Mouse (Mus musculus): ENCODE measurements around the gene D1Pas1. TPM values are rescaled to one million over a fixed set of nuclear protein-coding genes. Genes with fewer than 3 reads are reported as not detected.

The D1Pas1 gene
- total RNA-seq, 1 experiment from 2014 or later, result 0.12 TPM

DNA sequence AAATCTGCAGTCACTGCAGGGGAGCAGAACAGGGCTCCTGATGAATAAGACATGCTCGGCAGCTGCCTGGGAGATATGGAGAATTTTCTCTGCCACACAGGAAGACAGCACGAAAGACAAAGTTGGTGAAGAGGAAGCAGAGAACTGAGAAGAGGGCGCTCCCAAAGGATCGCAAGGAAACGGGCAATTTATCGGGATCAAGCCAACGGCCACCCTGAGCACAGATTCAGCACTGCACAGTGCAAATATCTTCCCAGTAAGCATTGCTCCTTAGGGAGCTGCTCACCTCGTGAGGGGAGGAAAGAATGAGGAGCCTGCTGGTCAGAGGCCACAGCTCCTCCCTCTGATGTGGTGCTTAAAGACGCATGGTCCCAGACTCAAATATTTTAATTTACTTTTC lies 13.3 kb downstream of the D1Pas1 start:
- no peak for ATAC-seq (ENCODE audit: extremely low read depth, insufficient number of reproducible peaks, low FRiP score, poor library complexity, severe bottlenecking)

DNA sequence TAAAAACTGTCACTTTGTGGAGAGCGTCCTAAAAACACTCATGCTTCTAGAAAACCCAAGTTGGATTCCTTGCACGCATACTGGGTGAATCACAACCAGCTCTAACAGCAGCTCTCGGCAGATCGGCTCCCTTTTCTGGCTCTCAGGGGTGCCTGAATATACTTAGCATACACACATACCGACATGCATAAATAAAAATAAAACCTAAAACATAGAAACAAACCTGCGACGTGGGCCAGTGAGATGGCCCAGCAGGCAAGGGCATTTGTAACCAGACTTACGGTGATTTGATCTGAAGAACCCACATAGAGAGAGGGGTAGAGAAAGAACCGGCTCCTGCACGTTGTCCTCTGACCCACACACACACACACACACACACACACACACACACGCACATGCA lies 17.9 kb downstream of the D1Pas1 start:
- no peak for ATAC-seq (ENCODE audit: extremely low read depth, insufficient number of reproducible peaks, low FRiP score, poor library complexity, severe bottlenecking)

DNA sequence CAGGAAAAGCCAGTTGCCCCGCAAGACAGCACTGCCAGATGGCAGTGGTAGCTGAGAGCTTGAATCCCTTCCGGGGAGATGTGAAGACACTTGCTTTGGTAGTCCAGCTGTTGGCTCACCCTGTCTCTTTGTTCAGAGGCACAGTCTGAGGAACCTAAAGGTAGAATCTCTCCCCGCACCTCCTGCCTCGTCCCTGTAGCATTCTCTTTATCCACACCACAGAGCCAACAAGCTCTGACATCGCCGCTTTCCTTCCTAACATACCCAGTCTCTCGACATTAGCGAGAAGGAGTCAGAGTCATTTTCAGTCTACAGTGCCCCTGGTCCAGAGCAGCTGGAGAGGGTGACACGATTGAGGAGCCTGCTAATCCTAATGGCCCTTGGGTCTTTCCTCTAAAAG lies 18.9 kb downstream of the D1Pas1 start:
- ATAC-seq (ENCODE audit: extremely low read depth, insufficient number of reproducible peaks, low FRiP score, poor library complexity, severe bottlenecking), result no peak

GRCm38 (mm10) chr1:186986506-186986905 lies 19.3 kb downstream of the D1Pas1 start:
- ATAC-seq (ENCODE audit: extremely low read depth, insufficient number of reproducible peaks, low FRiP score, poor library complexity, severe bottlenecking), result no peak

DNA sequence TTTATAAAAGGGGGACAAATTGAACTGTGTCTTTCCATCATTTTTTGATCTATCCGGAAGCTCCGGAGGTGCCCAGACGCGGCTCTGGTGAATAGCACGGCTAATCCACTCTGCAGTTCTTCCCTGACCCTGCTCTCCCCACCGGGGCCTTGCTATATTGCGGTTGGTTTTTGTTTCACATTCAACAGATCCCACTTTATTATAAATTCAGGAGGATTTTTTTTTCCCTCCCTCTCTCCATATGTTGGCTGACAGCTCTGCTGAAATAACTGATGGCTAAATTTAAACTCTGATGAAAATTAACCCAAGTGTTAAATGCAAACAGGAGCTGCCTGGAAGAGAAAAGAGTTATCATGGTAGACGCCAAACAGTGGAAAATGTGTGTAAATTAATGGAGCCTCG lies 21.1 kb downstream of the D1Pas1 start:
- ATAC-seq (ENCODE audit: extremely low read depth, insufficient number of reproducible peaks, low FRiP score, poor library complexity, severe bottlenecking), result no peak

GRCm38 (mm10) chr1:186988822-186989221 lies 21.6 kb downstream of the D1Pas1 start:
- no peak for ATAC-seq (ENCODE audit: extremely low read depth, insufficient number of reproducible peaks, low FRiP score, poor library complexity, severe bottlenecking)

- ATAC-seq (ENCODE audit: extremely low read depth, insufficient number of reproducible peaks, low FRiP score, poor library complexity, severe bottlenecking), result no peak
These were observed 24.3 kb downstream of the D1Pas1 start for GRCm38 (mm10) chr1:186991473-186991872.

GRCm38 (mm10) chr1:186992113-186992512 lies 24.9 kb downstream of the D1Pas1 start:
- no peak for ATAC-seq (ENCODE audit: extremely low read depth, insufficient number of reproducible peaks, low FRiP score, poor library complexity, severe bottlenecking)

DNA sequence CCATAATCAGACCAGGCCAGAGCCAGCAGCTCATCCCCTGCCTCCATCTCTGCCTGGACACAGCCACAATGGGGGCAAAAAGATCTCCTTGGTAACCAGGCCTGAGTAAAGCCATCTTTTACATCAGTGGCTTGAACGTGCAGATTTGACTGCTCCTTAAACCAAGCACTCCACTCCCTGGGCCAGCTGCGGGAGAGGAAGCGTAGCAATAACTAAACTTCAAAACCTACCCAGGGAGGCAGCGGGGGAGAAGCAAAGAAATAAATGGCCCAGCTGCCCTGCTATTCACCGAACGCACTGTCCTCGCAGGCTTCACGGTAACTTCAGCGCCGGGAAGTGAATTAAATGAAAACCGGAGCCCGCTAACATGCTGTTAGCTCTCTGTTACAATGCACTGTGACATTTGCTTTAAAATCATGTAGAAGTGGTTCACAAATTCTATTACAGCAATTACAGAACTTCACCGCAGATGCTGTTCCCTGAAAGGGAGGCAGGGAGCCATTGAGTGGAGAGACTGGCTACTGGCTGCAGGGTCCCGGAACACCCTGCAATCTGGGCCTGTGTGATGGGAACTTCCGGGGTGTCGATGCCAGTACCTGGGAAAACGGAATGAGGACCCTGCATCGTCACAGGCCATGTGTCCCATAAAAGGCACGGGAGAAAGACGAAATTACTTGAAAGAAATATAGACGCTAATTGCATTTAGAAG lies 30.5 kb downstream of the D1Pas1 start:
- no peak for ATAC-seq (ENCODE audit: extremely low read depth, insufficient number of reproducible peaks, low FRiP score, poor library complexity, severe bottlenecking)

DNA sequence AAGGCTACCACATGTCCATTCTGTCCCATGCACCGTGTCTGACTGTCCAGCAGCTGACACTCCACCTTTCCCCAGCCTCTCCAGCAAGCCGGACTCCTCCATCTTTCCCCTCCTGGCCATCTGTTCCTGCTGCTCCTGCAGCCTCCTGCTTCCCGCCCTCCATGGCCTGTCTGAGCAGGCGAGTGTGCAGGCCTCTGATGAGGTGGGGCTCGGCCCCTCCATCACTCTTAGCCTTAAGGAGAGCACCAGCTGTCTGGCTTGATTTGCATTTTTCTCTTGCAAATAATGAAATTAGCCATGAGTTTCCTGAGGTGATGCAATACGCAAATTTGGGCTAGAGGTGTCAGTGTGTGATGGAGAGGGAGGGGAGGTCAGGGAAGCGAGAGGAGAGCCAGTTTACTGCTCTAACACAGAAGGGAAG lies 36.2 kb downstream of the D1Pas1 start:
- no peak for ATAC-seq (ENCODE audit: extremely low read depth, insufficient number of reproducible peaks, low FRiP score, poor library complexity, severe bottlenecking)

GRCm38 (mm10) chr1:187004306-187004705 lies 37.1 kb downstream of the D1Pas1 start:
- no peak for ATAC-seq (ENCODE audit: extremely low read depth, insufficient number of reproducible peaks, low FRiP score, poor library complexity, severe bottlenecking)

DNA sequence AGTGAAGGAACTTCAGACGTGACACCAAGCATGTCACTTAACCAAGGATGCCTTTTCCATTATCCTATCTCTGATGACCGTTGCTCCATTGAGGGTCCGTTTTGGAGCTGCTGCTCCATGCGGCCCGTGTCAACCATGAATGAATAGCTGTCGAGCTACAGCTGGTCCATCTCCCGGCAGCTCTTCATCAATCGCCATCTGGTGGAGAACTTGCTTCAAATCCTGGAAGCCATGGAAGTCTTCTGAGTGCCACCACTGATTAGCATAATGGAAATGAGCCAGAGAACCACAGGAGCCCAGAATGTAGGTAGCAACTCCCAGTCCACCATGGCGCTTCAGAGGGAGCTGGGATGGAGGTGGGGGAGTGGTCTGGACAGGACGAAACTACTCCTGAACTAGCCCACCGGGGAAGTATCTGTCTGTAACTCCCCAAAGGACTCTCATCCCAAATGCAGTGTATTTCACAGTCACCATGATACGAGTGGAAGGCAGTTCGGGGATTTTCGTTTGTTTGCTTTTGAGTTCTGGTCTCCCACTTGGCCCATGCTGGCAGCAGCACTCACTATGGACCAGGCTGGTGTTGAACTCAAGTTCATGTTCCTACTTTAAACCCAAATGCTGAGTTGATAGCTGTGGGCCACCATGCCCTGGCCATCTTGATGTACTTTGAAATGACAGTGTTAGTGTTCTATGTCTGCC lies 39.2 kb downstream of the D1Pas1 start:
- ATAC-seq (ENCODE audit: extremely low read depth, insufficient number of reproducible peaks, low FRiP score, poor library complexity, severe bottlenecking), result no peak

DNA sequence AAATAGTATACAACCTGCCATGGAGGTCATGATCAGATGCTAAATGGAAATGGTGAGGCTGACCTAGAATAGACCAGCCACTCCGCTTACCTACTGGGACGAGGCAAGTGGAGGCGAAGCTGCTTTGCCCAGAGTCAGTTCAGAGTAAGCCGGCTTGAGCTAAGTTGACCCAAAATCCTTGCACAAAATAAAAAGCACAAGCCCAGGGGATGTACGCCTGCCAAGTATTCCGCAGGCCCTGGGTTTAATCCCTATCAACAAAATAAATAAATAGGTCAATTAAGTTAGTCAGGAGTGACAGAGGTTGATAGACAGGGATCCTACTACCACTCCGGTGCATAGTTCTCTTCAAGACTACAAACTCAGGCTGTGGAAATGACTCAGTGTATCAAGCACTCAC lies 41.0 kb downstream of the D1Pas1 start:
- no peak for ATAC-seq (ENCODE audit: extremely low read depth, insufficient number of reproducible peaks, low FRiP score, poor library complexity, severe bottlenecking)

DNA sequence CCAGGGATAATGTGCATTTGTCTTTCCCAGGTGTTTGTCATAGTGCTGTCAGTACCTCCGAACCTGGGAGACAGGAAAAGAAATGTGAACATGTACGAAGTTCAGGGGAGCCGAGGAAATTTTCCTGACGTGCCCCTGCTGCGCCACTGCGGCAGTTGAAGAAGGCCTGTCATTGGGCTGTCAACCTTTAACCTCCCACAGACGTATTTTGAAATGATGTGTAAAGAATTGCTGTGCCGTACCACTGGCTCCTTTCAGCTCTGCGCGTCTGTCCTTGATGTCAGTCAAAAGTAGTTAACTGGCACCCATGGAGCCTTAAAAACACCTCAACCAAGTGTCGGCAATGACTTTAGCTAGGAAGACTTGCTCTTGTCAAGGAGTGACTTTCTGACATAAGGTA lies 42.9 kb downstream of the D1Pas1 start:
- no peak for ATAC-seq (ENCODE audit: extremely low read depth, insufficient number of reproducible peaks, low FRiP score, poor library complexity, severe bottlenecking)

GRCm38 (mm10) chr1:187011601-187012000 lies 44.4 kb downstream of the D1Pas1 start:
- ATAC-seq (ENCODE audit: extremely low read depth, insufficient number of reproducible peaks, low FRiP score, poor library complexity, severe bottlenecking), result no peak

GRCm38 (mm10) chr1:187014141-187014540 lies 46.9 kb downstream of the D1Pas1 start:
- no peak for ATAC-seq (ENCODE audit: extremely low read depth, insufficient number of reproducible peaks, low FRiP score, poor library complexity, severe bottlenecking)

DNA sequence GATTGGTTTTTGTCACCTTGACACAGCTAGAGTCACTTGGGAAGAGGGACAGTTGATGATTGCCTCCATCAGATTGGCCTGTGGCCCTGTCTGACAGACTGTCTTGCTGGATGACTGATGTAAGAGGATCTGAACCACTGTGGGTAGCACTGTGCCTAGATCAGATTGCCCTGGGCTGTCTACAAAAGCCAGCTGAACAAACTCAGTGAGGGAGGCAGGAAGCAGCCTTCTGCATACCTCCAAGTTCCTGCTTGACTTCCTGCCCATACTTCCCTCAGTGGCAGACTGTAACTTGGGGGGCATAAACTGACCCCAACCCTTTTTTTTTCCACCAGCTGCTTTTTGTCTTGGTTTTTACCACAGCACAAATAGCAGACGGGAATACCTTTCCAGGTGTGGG lies 48.5 kb downstream of the D1Pas1 start:
- ATAC-seq (ENCODE audit: extremely low read depth, insufficient number of reproducible peaks, low FRiP score, poor library complexity, severe bottlenecking), result no peak

DNA sequence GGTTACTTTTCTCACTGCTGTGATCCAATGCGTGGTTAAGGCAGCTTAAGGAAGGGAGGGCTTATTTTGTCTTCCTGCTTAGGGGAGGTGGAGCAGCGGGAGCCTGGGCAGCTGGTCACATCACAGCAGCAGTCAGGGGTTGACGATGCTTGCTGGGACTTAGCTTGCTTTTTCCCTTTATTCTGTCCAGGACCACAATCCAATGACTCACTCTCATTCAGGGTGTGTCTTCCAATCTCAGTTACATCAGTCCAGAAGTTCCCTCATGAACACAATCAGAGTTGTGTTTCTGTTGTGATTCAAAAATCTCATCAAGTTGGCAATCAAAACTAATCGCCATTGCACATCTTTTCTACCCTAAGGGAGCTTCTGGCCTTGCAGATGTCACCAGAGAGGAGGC lies 48.9 kb downstream of the D1Pas1 start:
- no peak for ATAC-seq (ENCODE audit: extremely low read depth, insufficient number of reproducible peaks, low FRiP score, poor library complexity, severe bottlenecking)

GRCm38 (mm10) chr1:187020011-187020410 lies 52.8 kb downstream of the D1Pas1 start:
- ATAC-seq (ENCODE audit: extremely low read depth, insufficient number of reproducible peaks, low FRiP score, poor library complexity, severe bottlenecking), result no peak

Data from neutrophil, adult 5-6 weeks (primary cell).